Mouse (Mus musculus) CH12.LX (cell line): Measurements from ENCODE around the gene Pde9a. TPM values are rescaled to one million over a fixed set of nuclear protein-coding genes. Genes with fewer than 3 reads are reported as not detected.

ENCODE experiments used
- DNase-seq: peaks from one replicate; pipeline ENCODE4 v3.0.0-alpha.2; 2013; ENCODE audit errors: extremely low read depth
- H3K27ac ChIP-seq: 2 replicates; pipeline ENCODE4 v1.5.1; 2012; ENCODE audit warnings: low read depth, mild to moderate bottlenecking, control low read depth, moderate library complexity; ENCODE audit not compliant: insufficient read depth
- H3K27me3 ChIP-seq: replicated peaks from 2 replicates; pipeline ENCODE3; 2012; ENCODE audit warnings: inconsistent platforms
- H3K36me3 ChIP-seq, 2 experiments: replicated peaks in 1 of 2; 2 replicates each; pipeline versions ENCODE3 to v1.6.1; 2012; ENCODE audit warnings: inconsistent platforms in 1 of 2, low read length in 1 of 2, mild to moderate bottlenecking in 1 of 2, mixed read lengths in 1 of 2, moderate library complexity in 1 of 2; ENCODE audit not compliant: control insufficient read depth in 1 of 2, insufficient read depth in 1 of 2
- H3K4me1 ChIP-seq, 2 experiments: 2 replicates each; pipeline ENCODE4 v1.6.1; 2012; ENCODE audit warnings: inconsistent platforms in 1 of 2, moderate library complexity in 1 of 2; ENCODE audit not compliant: insufficient read depth in 2 of 2, control insufficient read depth in 1 of 2
- H3K4me2 ChIP-seq: 2 replicates; pipeline ENCODE4 v1.6.1; 2012; ENCODE audit warnings: low read depth, mild to moderate bottlenecking, control low read depth; ENCODE audit not compliant: poor library complexity, insufficient read depth, severe bottlenecking
- H3K4me3 ChIP-seq, 3 experiments: fragments of 150-350 bp in 1 of 3; sonication (generic) in 1 of 3; replicated peaks in 1 of 3; 2 replicates each; pipeline versions ENCODE3 to v1.5.1; 2011 to 2012; ENCODE audit warnings: low read depth in 2 of 3, low read length in 2 of 3, mild to moderate bottlenecking in 2 of 3, moderate library complexity in 2 of 3, control low read depth in 1 of 3, improper control_type of control experiment in 1 of 3, inconsistent platforms in 1 of 3, mixed read lengths in 1 of 3; ENCODE audit not compliant: poor library complexity in 1 of 3
- H3K79me2 ChIP-seq: replicated peaks from 2 replicates; pipeline ENCODE4 v1.6.1; 2012; ENCODE audit warnings: mild to moderate bottlenecking, moderate library complexity; ENCODE audit not compliant: control insufficient read depth, poor library complexity, insufficient read depth, severe bottlenecking; ENCODE audit errors: extremely low read depth
- H3K9ac ChIP-seq: 2 replicates; pipeline ENCODE4 v1.6.1; 2012; ENCODE audit warnings: low read depth, mild to moderate bottlenecking, control low read depth, moderate library complexity; ENCODE audit not compliant: insufficient read depth
- H3K9me3 ChIP-seq: replicated peaks from 2 replicates; pipeline ENCODE3; 2012; ENCODE audit warnings: low read length, inconsistent platforms, mixed read lengths
- BHLHE40 ChIP-seq: IDR thresholded peaks from 2 replicates; pipeline ENCODE4 v1.6.1; 2011; ENCODE audit warnings: mild to moderate bottlenecking, low read depth, low read length, improper control_type of control experiment
- CHD1 ChIP-seq: IDR thresholded peaks from 2 replicates; pipeline ENCODE4 v1.6.1; 2012; ENCODE audit warnings: low read depth, low read length, improper control_type of control experiment, inconsistent platforms
- CTCF ChIP-seq, 2 experiments: IDR thresholded peaks in 1 of 2; conservative IDR thresholded peaks in 1 of 2; 2 replicates each; pipeline ENCODE4 v1.5.1; 2011 to 2012; ENCODE audit warnings: low read depth in 2 of 2, low read length in 2 of 2, improper control_type of control experiment in 1 of 2, inconsistent platforms in 1 of 2, mild to moderate bottlenecking in 1 of 2, moderate library complexity in 1 of 2
- E2F4 ChIP-seq: IDR thresholded peaks from 2 replicates; pipeline ENCODE4 v1.6.1; 2011; ENCODE audit warnings: low read depth, low read length, improper control_type of control experiment; ENCODE audit not compliant: insufficient replicate concordance
- ELF1 ChIP-seq: IDR thresholded peaks from 2 replicates; pipeline ENCODE4 v1.6.1; 2014; ENCODE audit warnings: low read depth, mild to moderate bottlenecking, inconsistent platforms, low read length, improper control_type of control experiment
- EP300 ChIP-seq: IDR thresholded peaks from 2 replicates; pipeline ENCODE4 v1.6.1; 2011; ENCODE audit warnings: low read length, improper control_type of control experiment
- HCFC1 ChIP-seq: IDR thresholded peaks from 2 replicates; pipeline ENCODE4 v1.6.1; 2012; ENCODE audit warnings: low read depth, mild to moderate bottlenecking, inconsistent platforms, low read length, improper control_type of control experiment
- IRF4 ChIP-seq: IDR thresholded peaks from 2 replicates; pipeline ENCODE4 v1.6.1; 2014; ENCODE audit warnings: low read depth, mild to moderate bottlenecking, inconsistent platforms, low read length, improper control_type of control experiment
- JUN ChIP-seq: IDR thresholded peaks from 2 replicates; pipeline ENCODE4 v1.6.1; 2011; ENCODE audit warnings: low read depth, mild to moderate bottlenecking, low read length, improper control_type of control experiment, moderate library complexity; ENCODE audit not compliant: insufficient read depth
- JUND ChIP-seq: conservative IDR thresholded peaks from 2 replicates; pipeline ENCODE4 v1.6.1; 2011; ENCODE audit warnings: low read depth, low read length, improper control_type of control experiment
- KAT2A ChIP-seq: IDR thresholded peaks from 2 replicates; pipeline ENCODE4 v1.6.1; 2012; ENCODE audit warnings: low read length, improper control_type of control experiment, inconsistent platforms; ENCODE audit not compliant: insufficient replicate concordance
- MAX ChIP-seq: IDR thresholded peaks from 2 replicates; pipeline ENCODE4 v1.6.1; 2011; ENCODE audit warnings: low read length, improper control_type of control experiment
- MEF2A ChIP-seq: IDR thresholded peaks from 2 replicates; pipeline ENCODE4 v1.6.1; 2014; ENCODE audit warnings: low read depth, mild to moderate bottlenecking, inconsistent platforms, low read length, improper control_type of control experiment, borderline replicate concordance
- MXI1 ChIP-seq: IDR thresholded peaks from 2 replicates; pipeline ENCODE4 v1.6.1; 2011; ENCODE audit warnings: mild to moderate bottlenecking, low read depth, low read length, improper control_type of control experiment
- NELFE ChIP-seq: IDR thresholded peaks from 2 replicates; pipeline ENCODE4 v1.6.1; 2011; ENCODE audit warnings: low read depth, low read length, improper control_type of control experiment
- NRF1 ChIP-seq: IDR thresholded peaks from 2 replicates; pipeline ENCODE4 v1.6.1; 2014; ENCODE audit warnings: low read depth, mild to moderate bottlenecking, inconsistent platforms, low read length, improper control_type of control experiment, moderate library complexity
- POLR2A ChIP-seq: IDR thresholded peaks from 2 replicates; pipeline ENCODE4 v1.6.1; 2011; ENCODE audit warnings: low read depth, mild to moderate bottlenecking, improper control_type of control experiment, low read length
- RAD21 ChIP-seq: IDR thresholded peaks from 2 replicates; pipeline ENCODE4 v1.6.1; 2011; ENCODE audit warnings: low read depth, mild to moderate bottlenecking, low read length, improper control_type of control experiment, moderate library complexity
- SIN3A ChIP-seq: IDR thresholded peaks from 2 replicates; pipeline ENCODE4 v1.6.1; 2012; ENCODE audit warnings: low read length, improper control_type of control experiment, inconsistent platforms
- TCF12 ChIP-seq: IDR thresholded peaks from 2 replicates; pipeline ENCODE4 v1.6.1; 2014; ENCODE audit warnings: low read depth, mild to moderate bottlenecking, inconsistent platforms, low read length, improper control_type of control experiment
- USF2 ChIP-seq: conservative IDR thresholded peaks from 2 replicates; pipeline ENCODE4 v1.6.1; 2011; ENCODE audit warnings: low read depth, low read length, improper control_type of control experiment
- ZC3H11A ChIP-seq: IDR thresholded peaks from 2 replicates; pipeline ENCODE4 v1.6.1; 2012; ENCODE audit warnings: low read depth, mild to moderate bottlenecking, inconsistent platforms, low read length, improper control_type of control experiment
- ZMIZ1 ChIP-seq: IDR thresholded peaks from 2 replicates; pipeline ENCODE4 v1.6.1; 2012; ENCODE audit warnings: low read depth, mild to moderate bottlenecking, inconsistent platforms, low read length, improper control_type of control experiment
- dilution Hi-C: fragments of 300-500 bp; cut with MboI; formaldehyde crosslinking; loops from 2 replicates; pipeline ENCODE4 v1.14.3; 2020; ENCODE audit warnings: low sequenced_read_pairs; ENCODE audit not compliant: extremely low pct_unique_long_range_greater_than_20kb, extremely low pct_ligation_motif_present
- in situ Hi-C: fragments of 300-500 bp; cut with MboI; formaldehyde crosslinking; loops from 3 replicates; pipeline ENCODE4 v1.14.3; 2019; ENCODE audit warnings: low sequenced_read_pairs, low pct_ligation_motif_present, low pct_unique_long_range_greater_than_20kb, mixed read lengths
- polyA plus RNA-seq: library from polyadenylated mRNA; unstranded; fragments of >175 nt; gene quantifications from 2 replicates; pipeline ENCODE4 v1.2.1, GENCODE M21; 2012; ENCODE audit warnings: low read depth; ENCODE audit not compliant: insufficient read length
- total RNA-seq, 2 experiments: library from RNA; depleted of rRNA; stranded (reverse); fragments of 300-350 nt in 1 of 2; fragments of >200 nt in 1 of 2; gene quantifications; 2 replicates each; pipeline ENCODE4 v1.2.3; 2012 to 2014

Gene Pde9a
- total and polyA plus RNA-seq, 3 experiments = not detected

DNA sequence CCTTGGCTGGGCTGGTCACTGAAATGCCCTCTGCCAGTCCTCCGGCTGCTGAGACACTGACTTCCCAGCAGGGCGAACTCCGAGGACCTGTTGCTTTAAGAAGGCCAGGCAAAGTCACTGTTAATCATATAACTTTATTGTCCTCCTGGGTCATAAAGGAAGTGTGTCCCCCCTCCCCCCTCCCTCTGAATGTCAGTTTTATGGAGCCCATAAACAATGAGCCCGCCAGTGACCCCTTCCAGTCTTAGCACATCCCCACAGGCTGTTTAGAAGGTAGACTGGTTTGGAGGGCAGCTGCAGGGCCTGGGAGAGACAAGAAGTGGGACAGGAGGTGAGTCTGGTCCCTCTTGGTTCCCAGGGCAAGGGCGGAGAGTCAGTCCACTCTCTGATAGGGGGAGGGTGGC is 46.9 kb downstream of the Pde9a start:
- peaks cover 10 to 17% of the 10 kb centered on the region in 2 experiments for H3K4me1 ChIP-seq
- H3K4me2 ChIP-seq = no peak overlapping the region

DNA sequence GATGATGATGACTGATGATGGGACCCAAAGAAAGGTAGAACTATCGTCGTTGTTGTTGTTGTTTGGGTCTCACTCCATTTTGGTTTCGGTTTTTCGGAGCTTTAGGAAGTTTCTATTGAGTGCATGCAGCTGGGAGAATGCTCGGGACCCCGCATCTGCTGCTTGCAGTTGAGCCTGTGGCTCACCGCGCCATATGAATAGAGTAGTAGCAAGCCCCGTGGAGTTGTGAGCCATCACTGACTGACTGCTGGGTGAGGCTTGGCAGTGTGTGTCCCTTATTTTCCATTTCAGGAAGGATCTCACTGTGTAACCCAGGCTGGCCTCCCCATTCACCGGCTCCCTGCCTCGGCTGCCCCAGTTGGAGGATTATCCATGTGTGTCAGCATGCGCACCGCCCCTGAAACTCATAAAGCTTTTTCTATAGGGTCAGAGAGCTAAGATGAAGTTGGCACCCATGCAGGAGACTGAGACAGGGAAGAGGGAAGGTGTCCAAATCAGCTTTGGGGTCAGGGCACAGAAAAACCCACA is 47.5 kb downstream of the Pde9a start:
- Histone ChIP-seq H3K4me2 (no peak overlapping the region), H3K79me2 (no peaks in the 10 kb centered on the region), H3K9ac (no peak overlapping the region), H3K4me1 (peaks cover 10 to 17% of the 10 kb centered on the region in 2 experiments), H3K27me3 (no peaks in the 10 kb centered on the region), H3K27ac (no peak overlapping the region), H3K9me3 (peaks cover 11% of the 10 kb centered on the region), H3K4me3 (no peak overlapping the region), H3K36me3 (peaks cover 0 to 2% of the 10 kb centered on the region in 2 experiments)
- dilution Hi-C loops (no loop called here), in situ Hi-C loops (no loop called here)
- TF ChIP-seq MAX (no peak), POLR2A (no peak), BHLHE40 (no peak), EP300 (no peak), ZMIZ1 (no peak), SIN3A (no peak), MEF2A (no peak)
- no peak for DNase-seq

More for the DNA sequence above, 46.9 kb downstream of the Pde9a start:
- in situ Hi-C loops (no loop called here), dilution Hi-C loops (no loop called here)
- Histone ChIP-seq H3K79me2 (no peaks in the 10 kb centered on the region), H3K27ac (no peak overlapping the region), H3K27me3 (no peaks in the 10 kb centered on the region), H3K9me3 (peaks cover 11% of the 10 kb centered on the region), H3K9ac (no peak overlapping the region), H3K36me3 (peaks cover 0 to 2% of the 10 kb centered on the region in 2 experiments), H3K4me3 (no peak overlapping the region)
- no peak for TF ChIP-seq CTCF (conservative IDR thresholded peaks at IDR 0.05 in 1 of 2, IDR thresholded peaks at IDR 0.05 in 1 of 2; ENCODE audit: low read depth in 2 of 2, low read length in 2 of 2)
- TF ChIP-seq MXI1 = no peak
- TF ChIP-seq EP300 = no peak
- no peak for TF ChIP-seq KAT2A
- TF ChIP-seq IRF4 = no peak
- TF ChIP-seq SIN3A = no peak
- TF ChIP-seq ELF1 = no peak
- no peak for TF ChIP-seq JUND
- TF ChIP-seq JUN = no peak
- TF ChIP-seq TCF12 = no peak
- no peak for TF ChIP-seq HCFC1
- TF ChIP-seq NRF1 = no peak
- TF ChIP-seq ZC3H11A = no peak
- TF ChIP-seq RAD21 = no peak
- no peak for TF ChIP-seq NELFE
- TF ChIP-seq E2F4 = no peak
- no peak for TF ChIP-seq POLR2A
- TF ChIP-seq CHD1 = no peak
- no peak for TF ChIP-seq USF2
- DNase-seq = no peak
